Comparison of ENCODE assay signal across 32 mouse cellular contexts in the genomic region with DNA sequence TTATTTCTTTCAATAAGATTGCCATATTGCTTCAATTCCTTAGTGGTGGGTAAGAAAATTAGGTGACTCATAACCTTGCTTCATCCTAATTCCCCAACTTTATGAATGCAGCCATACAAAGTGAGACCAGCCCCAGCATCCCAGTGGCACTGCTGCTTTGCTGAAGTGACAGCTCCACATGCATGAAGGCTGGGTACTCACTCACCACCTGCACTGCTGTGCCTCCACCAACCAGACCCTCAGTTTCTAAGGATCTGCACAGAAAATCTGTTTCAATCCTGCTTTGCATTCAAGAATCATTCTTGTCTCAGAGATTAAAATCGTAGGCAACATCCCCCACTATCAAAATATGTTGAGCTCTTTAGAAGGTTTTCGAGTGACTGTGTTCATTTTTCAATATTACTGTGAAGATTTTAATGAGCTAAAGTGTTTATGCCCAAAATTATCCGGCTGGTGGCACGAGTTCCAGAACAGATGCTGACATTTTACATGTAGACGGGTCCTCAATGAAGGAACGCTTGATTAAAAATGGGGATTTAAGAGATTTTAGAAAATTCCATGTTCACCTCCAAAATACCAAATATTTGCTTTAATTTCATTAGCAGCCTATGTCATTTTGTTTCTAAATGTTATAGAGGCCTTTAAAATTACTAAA.
DNase-seq lines count a peak whose midpoint lies in the region; ATAC-seq and TF ChIP-seq lines count a peak whose summit lies in the region.
"Had no signal": no experiment of that assay in that cellular context is flagged by ENCODE, and none has a peak within 500 bp of the region (broad histone marks: within the 10 kb centered on the region; RNA-seq: fewer than 3 reads in every experiment).

No protein-coding gene starts in this region.

- H3K27me3 ChIP-seq in forebrain, postnatal 0 days (ENCODE audit: insufficient read depth, low read length), result no peaks in the 10 kb centered on the region
- H3K27me3 ChIP-seq in forebrain, embryonic 11.5 days (ENCODE audit: control insufficient read depth, insufficient read depth, low read length), result no peaks in the 10 kb centered on the region
- H3K27me3 ChIP-seq: CH12.LX; heart, embryonic 15.5 days; hindbrain, embryonic 12.5 days; intestine, embryonic 15.5 days; liver, embryonic 12.5 days; neural tube, embryonic 12.5 days had no signal

- peak; percentile 79 for ATAC-seq in forebrain, postnatal 0 days
- no peak for ATAC-seq in forebrain, embryonic 11.5 days (replicated peaks; ENCODE audit: low FRiP score)
- ATAC-seq: hindbrain, postnatal 0 days; intestine, embryonic 15.5 days; liver, embryonic 12.5 days; liver, postnatal 0 days; midbrain, embryonic 16.5 days had no signal

- H3K4me3 ChIP-seq in forebrain, postnatal 0 days (ENCODE audit: low read depth, low read length), result no peak overlapping the region
- no peak overlapping the region for H3K4me3 ChIP-seq in forebrain, embryonic 11.5 days (ENCODE audit: low read depth, low read length)
- H3K4me3 ChIP-seq: erythroblast, embryonic 14.5 days; heart, embryonic 10.5 days; heart, embryonic 15.5 days; hindbrain, embryonic 12.5 days; intestine, embryonic 15.5 days; liver, embryonic 12.5 days; neural tube, embryonic 12.5 days had no signal

- peak; percentile 58 for DNase-seq in forebrain, postnatal 0 days
- DNase-seq in forebrain, embryonic 11.5 days (ENCODE audit: low spot score), result no peak
- DNase-seq in brain, adult 2 months (ENCODE audit: low read depth, low spot score), result peak; percentile 27
- peak; percentile 22 to 41 for DNase-seq in layer of hippocampus, adult 8-10 months (ENCODE audit: low spot score in 2 of 2)
- no peak for DNase-seq in heart, postnatal 4 days
- no peak for DNase-seq in c-Kit-positive CD71-positive TER-119-positive erythroid progenitor cells, embryonic 14.5 days (ENCODE audit: low spot score)
- DNase-seq in urinary bladder, postnatal 36 days (ENCODE audit: low spot score in 2 of 2), result no peak
- DNase-seq: adrenal gland, adult 8-10 months; cerebellum, adult 2 months; cerebellum, postnatal 14 days; gastrocnemius, postnatal 25 days; heart, adult 11 months; kidney, adult 2 months; left cerebral cortex, postnatal 4 days; liver, postnatal 0 days; lung, postnatal 36 days; right cerebral cortex, adult 18-20 months; spleen, adult 18-20 months; thymus, adult 18-20 months; thymus, postnatal 25 days had no signal

- no peaks in the 10 kb centered on the region for H3K9me3 ChIP-seq in forebrain, postnatal 0 days (ENCODE audit: low read length)
- H3K9me3 ChIP-seq in forebrain, embryonic 11.5 days (ENCODE audit: control insufficient read depth, low read length), result no peaks in the 10 kb centered on the region
- H3K9me3 ChIP-seq: heart, embryonic 10.5 days; heart, embryonic 15.5 days; hindbrain, embryonic 12.5 days; intestine, embryonic 15.5 days; liver, embryonic 12.5 days; neural tube, embryonic 12.5 days had no signal

- 51% methylated on average over 6 of the region's 6 CpGs for WGBS in forebrain, postnatal 0 days
- WGBS in forebrain, embryonic 11.5 days, result 92% methylated on average over 6 of the region's 6 CpGs

- no peaks in the 10 kb centered on the region for H3K4me1 ChIP-seq in forebrain, postnatal 0 days (ENCODE audit: insufficient read depth)
- H3K4me1 ChIP-seq in forebrain, embryonic 11.5 days (replicated peaks; ENCODE audit: control insufficient read depth, insufficient read depth, low read length), result peaks cover 4% of the 10 kb centered on the region
- H3K4me1 ChIP-seq: heart, embryonic 10.5 days; heart, embryonic 15.5 days; intestine, embryonic 15.5 days; liver, embryonic 12.5 days had no signal

- TF ChIP-seq CTCF in forebrain, postnatal 0 days (IDR thresholded peaks at IDR 0.05; ENCODE audit: low read depth), result no peak

- 0 out of 2 replicates have a peak, but pooled peaks cover 3% of the 10 kb centered on the region for H3K36me3 ChIP-seq in forebrain, postnatal 0 days (ENCODE audit: insufficient read depth)
- no peaks in the 10 kb centered on the region for H3K36me3 ChIP-seq in forebrain, embryonic 11.5 days (ENCODE audit: control insufficient read depth, insufficient read depth, low read length)
- H3K36me3 ChIP-seq: intestine, embryonic 15.5 days; neural tube, embryonic 12.5 days had no signal

- no peak overlapping the region for H3K4me2 ChIP-seq in forebrain, postnatal 0 days (ENCODE audit: low read depth)
- H3K4me2 ChIP-seq in forebrain, embryonic 11.5 days (ENCODE audit: low read depth, low read length, severe bottlenecking), result no peak overlapping the region
- H3K4me2 ChIP-seq: heart, embryonic 15.5 days; hindbrain, embryonic 12.5 days; intestine, embryonic 15.5 days; liver, embryonic 12.5 days; midbrain, embryonic 11.5 days; neural tube, embryonic 12.5 days had no signal

- H3K9ac ChIP-seq in forebrain, postnatal 0 days, result no peak overlapping the region
- H3K9ac ChIP-seq in forebrain, embryonic 11.5 days (ENCODE audit: low read length), result no peak overlapping the region
- H3K9ac ChIP-seq: heart, embryonic 15.5 days; hindbrain, embryonic 12.5 days; intestine, embryonic 15.5 days; liver, embryonic 12.5 days; liver, postnatal 0 days; neural tube, embryonic 12.5 days had no signal

- 0 out of 2 replicates have a peak overlapping the region, but pooled peaks have one; percentile 29 for H3K27ac ChIP-seq in forebrain, postnatal 0 days (ENCODE audit: low read depth, low read length)
- no peak overlapping the region for H3K27ac ChIP-seq in forebrain, embryonic 11.5 days (ENCODE audit: low read depth, low read length)
- H3K27ac ChIP-seq: heart, embryonic 10.5 days; heart, embryonic 15.5 days; hindbrain, embryonic 12.5 days; hindbrain, postnatal 0 days; intestine, embryonic 15.5 days; kidney, postnatal 0 days; liver, embryonic 12.5 days; neural tube, embryonic 12.5 days had no signal

Comparison
In these comparisons a context has a peak if more than half of its experiments do, and no peak if none do; other contexts are left out.
1. DNase-seq: peak in forebrain, postnatal 0 days (single experiment), brain, adult 2 months (single experiment) and layer of hippocampus, adult 8-10 months (2 of 2); none in forebrain, embryonic 11.5 days (single experiment), heart, postnatal 4 days (single experiment), c-Kit-positive CD71-positive TER-119-positive erythroid progenitor cells, embryonic 14.5 days (single experiment) and urinary bladder, postnatal 36 days (0 of 2).